Mouse (Mus musculus) lung, postnatal 36 days (tissue): ENCODE measurements around the gene Hvcn1.

ENCODE experiments used
- DNase-seq: peaks from one replicate; pipeline ENCODE4 v3.0.0; 2022; ENCODE audit warnings: mixed read lengths

The Hvcn1 gene

GRCm38 (mm10) chr5:122235196-122235836 is 28.7 kb downstream of the Hvcn1 start:
- no peak for DNase-seq

- no peak for DNase-seq
Measured at GRCm38 (mm10) chr5:122237200-122237599, 30.6 kb downstream of the Hvcn1 start.

GRCm38 (mm10) chr5:122239618-122240017 is 33.0 kb downstream of the Hvcn1 start:
- no peak for DNase-seq

- DNase-seq, result no peak
Measured at GRCm38 (mm10) chr5:122240521-122240920, 33.9 kb downstream of the Hvcn1 start.

GRCm38 (mm10) chr5:122240989-122241388 is 34.4 kb downstream of the Hvcn1 start:
- DNase-seq, result no peak

- DNase-seq, result peak; percentile 34
Measured at GRCm38 (mm10) chr5:122242521-122243123, 36.0 kb downstream of the Hvcn1 start.

- peak; percentile 49 for DNase-seq
Measured at GRCm38 (mm10) chr5:122243781-122244523, 37.3 kb downstream of the Hvcn1 start.

GRCm38 (mm10) chr5:122245186-122245585 is 38.6 kb downstream of the Hvcn1 start:
- DNase-seq, result no peak

GRCm38 (mm10) chr5:122246547-122247167 is 40.1 kb downstream of the Hvcn1 start:
- no peak for DNase-seq

- no peak for DNase-seq
Measured at GRCm38 (mm10) chr5:122247529-122247928, 40.9 kb downstream of the Hvcn1 start.

GRCm38 (mm10) chr5:122247934-122248333 is 41.3 kb downstream of the Hvcn1 start:
- no peak for DNase-seq

- DNase-seq, result no peak
Measured at GRCm38 (mm10) chr5:122249281-122249680, 42.7 kb downstream of the Hvcn1 start.

GRCm38 (mm10) chr5:122251895-122252606 is 45.4 kb downstream of the Hvcn1 start:
- DNase-seq, result no peak

GRCm38 (mm10) chr5:122258027-122258741 is 51.6 kb downstream of the Hvcn1 start:
- DNase-seq, result no peak

- peak; percentile 51 for DNase-seq
Measured at GRCm38 (mm10) chr5:122262104-122262503, 55.5 kb downstream of the Hvcn1 start.

GRCm38 (mm10) chr5:122263933-122264905 is 57.6 kb downstream of the Hvcn1 start, which contains the start of gene Tctn1:
Gene Tctn1, minus strand, starts transcription at chr5:122264460.
- DNase-seq, result peak; percentile 94

GRCm38 (mm10) chr5:122265187-122265586 is 58.6 kb downstream of the Hvcn1 start:
- peak; percentile 42 for DNase-seq

- DNase-seq, result no peak
Measured at GRCm38 (mm10) chr5:122265942-122266341, 59.3 kb downstream of the Hvcn1 start.

- no peak for DNase-seq
Measured at GRCm38 (mm10) chr5:122267136-122267535, 60.5 kb downstream of the Hvcn1 start.

- DNase-seq, result peak; percentile 93
Measured at GRCm38 (mm10) chr5:122267899-122268298, 61.3 kb downstream of the Hvcn1 start.
